Mouse (Mus musculus): Measurements from ENCODE around the gene Disp1. TPM values are rescaled to one million over a fixed set of nuclear protein-coding genes. Genes with fewer than 3 reads are reported as not detected.
A peak's percentile ranks its signal among the peaks of the same experiment; 100 is the strongest.

Gene Disp1
- polyA plus RNA-seq, 2 experiments, result 34.7 to 47.3 TPM

DNA sequence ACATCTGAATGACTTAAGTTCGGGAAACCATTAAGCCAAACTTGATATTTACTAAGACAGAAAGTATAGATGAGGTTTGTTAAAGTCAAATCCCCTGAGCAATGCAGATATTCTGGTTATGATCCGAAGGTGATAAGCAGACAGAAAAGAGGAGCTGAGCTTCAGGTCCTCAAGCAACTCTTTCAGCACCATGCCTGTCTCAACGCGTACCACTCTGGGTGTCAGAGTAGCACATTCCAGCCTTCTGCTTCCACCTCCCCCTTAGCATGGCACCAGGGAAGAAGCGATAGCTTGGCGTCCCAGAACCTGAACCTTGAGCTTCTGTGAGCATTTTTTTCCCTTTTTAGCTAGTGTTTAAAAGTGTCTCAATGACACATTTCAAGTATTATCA, 57.1 kb downstream of the Disp1 start:
- H3K27me3 ChIP-seq (ENCODE audit: control insufficient read depth, insufficient read depth, low read length), result no peaks in the 10 kb centered on the region
- H3K4me1 ChIP-seq (ENCODE audit: control insufficient read depth, insufficient read depth, low read length), result peaks cover 39% of the 10 kb centered on the region
- H3K4me2 ChIP-seq (replicated peaks; ENCODE audit: low read depth, low read length, severe bottlenecking), result no peak overlapping the region
- no peak overlapping the region for H3K9ac ChIP-seq (ENCODE audit: low read depth, low read length, severe bottlenecking)
- no peak for ATAC-seq (ENCODE audit: low FRiP score, low read depth)
- H3K9me3 ChIP-seq (ENCODE audit: control insufficient read depth, low read length), result no peaks in the 10 kb centered on the region
- TF ChIP-seq POLR2A (IDR thresholded peaks at IDR 0.05; ENCODE audit: borderline replicate concordance, extremely low read depth, insufficient read depth, insufficient read length), result no peak
- no peaks in the 10 kb centered on the region; the same call in 1 of the 2 replicates for H3K36me3 ChIP-seq (ENCODE audit: control insufficient read depth, insufficient read depth, low read length)
- DNase-seq (ENCODE audit: low spot score), result no peak
- no peak overlapping the region for H3K4me3 ChIP-seq (replicated peaks; ENCODE audit: low read length)
- H3K27ac ChIP-seq (replicated peaks; ENCODE audit: low read depth, low read length), result 0 out of 2 replicates have a peak overlapping the region, but pooled peaks have one; percentile 16
- WGBS, result 45% methylated on average over 6 of the region's 6 CpGs

DNA sequence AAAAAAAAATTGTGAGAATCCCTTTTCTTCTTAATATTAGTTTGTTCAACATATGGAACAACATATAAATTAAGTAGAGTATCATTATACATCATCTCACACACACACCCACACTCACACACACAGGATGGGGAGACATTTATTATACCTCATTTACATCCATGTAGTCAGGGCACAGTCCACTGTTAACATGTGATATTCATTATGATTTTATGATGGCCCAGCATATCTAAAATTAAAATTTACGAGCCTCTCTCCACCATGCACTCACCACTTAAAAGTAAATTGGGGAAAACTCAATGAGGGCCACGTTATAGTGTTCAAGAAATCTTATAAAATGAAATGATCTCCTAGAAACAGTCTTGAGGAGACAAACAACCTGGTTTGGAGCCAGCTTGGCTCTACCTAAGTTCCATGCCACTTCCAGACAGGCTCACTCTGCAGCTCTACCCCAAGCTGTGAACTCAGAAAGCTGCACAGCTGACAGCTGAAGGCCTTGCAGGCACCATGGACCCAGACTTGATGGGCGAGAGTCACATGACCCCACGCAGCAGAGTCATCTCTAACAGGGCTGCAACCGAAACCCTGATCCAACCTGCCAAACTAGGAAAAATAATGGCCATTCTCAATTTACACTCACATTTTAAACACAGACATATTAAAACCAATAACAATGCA, 57.7 kb downstream of the Disp1 start:
- ATAC-seq (ENCODE audit: low FRiP score, low read depth), result peak; percentile 69
- peak; percentile 67 for DNase-seq (ENCODE audit: low spot score)
- Histone ChIP-seq H3K27me3 (ENCODE audit: control insufficient read depth, insufficient read depth, low read length) (no peaks in the 10 kb centered on the region), H3K9me3 (ENCODE audit: control insufficient read depth, low read length) (no peaks in the 10 kb centered on the region), H3K4me2 (replicated peaks; ENCODE audit: low read depth, low read length, severe bottlenecking) (no peak overlapping the region), H3K9ac (ENCODE audit: low read depth, low read length, severe bottlenecking) (no peak overlapping the region), H3K27ac (replicated peaks; ENCODE audit: low read depth, low read length) (peak overlapping the region; percentile 67), H3K4me1 (ENCODE audit: control insufficient read depth, insufficient read depth, low read length) (peaks cover 36% of the 10 kb centered on the region), H3K36me3 (ENCODE audit: control insufficient read depth, insufficient read depth, low read length) (no peaks in the 10 kb centered on the region; the same call in 1 of the 2 replicates), H3K4me3 (replicated peaks; ENCODE audit: low read length) (no peak overlapping the region)
- TF ChIP-seq POLR2A (IDR thresholded peaks at IDR 0.05; ENCODE audit: borderline replicate concordance, extremely low read depth, insufficient read depth, insufficient read length), result no peak
- WGBS, result 19% methylated on average over 5 of the region's 5 CpGs

DNA sequence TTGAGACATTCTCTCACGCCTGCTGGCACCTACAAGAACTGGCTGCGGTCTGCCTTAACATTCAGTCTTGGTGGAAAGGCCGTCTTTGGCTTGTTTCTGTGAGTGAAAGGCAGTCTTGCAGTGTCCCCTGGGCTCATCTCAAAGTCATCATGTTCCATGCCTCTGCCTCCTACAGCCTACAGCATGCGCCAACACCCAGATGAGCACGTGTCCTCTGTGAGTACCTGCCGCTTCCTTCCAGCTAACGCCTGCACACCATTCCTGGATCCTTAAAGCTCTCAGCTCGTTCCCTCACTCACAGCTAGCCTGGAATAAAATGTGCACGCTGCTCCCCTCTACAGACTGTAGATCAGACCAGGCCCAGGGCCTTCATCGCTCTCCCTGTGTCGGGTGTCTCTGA, 60.3 kb downstream of the Disp1 start:
- H3K4me1 ChIP-seq (ENCODE audit: control insufficient read depth, insufficient read depth, low read length), result peaks cover 26% of the 10 kb centered on the region
- ATAC-seq (ENCODE audit: low FRiP score, low read depth) (no peak), DNase-seq (ENCODE audit: low spot score) (no peak)
- H3K36me3 ChIP-seq (ENCODE audit: control insufficient read depth, insufficient read depth, low read length), result peaks cover 2% of the 10 kb centered on the region; the same call in 1 of the 2 replicates
- H3K4me3 ChIP-seq (replicated peaks; ENCODE audit: low read length), result no peak overlapping the region
- WGBS, result 75% methylated on average over 11 of the region's 11 CpGs
- H3K4me2 ChIP-seq (replicated peaks; ENCODE audit: low read depth, low read length, severe bottlenecking), result no peak overlapping the region
- no peaks in the 10 kb centered on the region for H3K9me3 ChIP-seq (ENCODE audit: control insufficient read depth, low read length)
- TF ChIP-seq POLR2A (IDR thresholded peaks at IDR 0.05; ENCODE audit: borderline replicate concordance, extremely low read depth, insufficient read depth, insufficient read length), result no peak
- no peaks in the 10 kb centered on the region for H3K27me3 ChIP-seq (ENCODE audit: control insufficient read depth, insufficient read depth, low read length)
- no peak overlapping the region for H3K9ac ChIP-seq (ENCODE audit: low read depth, low read length, severe bottlenecking)
- no peak overlapping the region for H3K27ac ChIP-seq (replicated peaks; ENCODE audit: low read depth, low read length)

DNA sequence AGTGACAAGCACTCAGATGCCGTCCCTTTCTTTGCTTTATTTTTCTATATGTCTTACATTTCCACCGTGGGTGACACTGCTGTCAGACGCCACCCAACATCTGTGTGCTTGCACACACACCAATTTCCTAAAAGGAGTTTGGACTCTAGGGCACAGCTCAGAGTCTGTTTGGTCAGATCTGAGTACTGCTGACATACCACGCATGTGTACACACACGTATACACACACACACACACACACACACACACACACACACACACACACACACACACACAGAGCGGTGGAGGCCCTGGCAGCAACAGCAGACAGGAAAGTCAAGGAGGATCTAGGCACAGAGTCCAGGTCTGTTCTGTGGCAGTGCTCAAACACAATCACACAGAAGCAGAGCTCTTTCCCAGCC, 61.1 kb downstream of the Disp1 start:
- 78% methylated on average over 6 of the region's 6 CpGs for WGBS
- H3K36me3 ChIP-seq (ENCODE audit: control insufficient read depth, insufficient read depth, low read length), result peaks cover 2% of the 10 kb centered on the region; the same call in 1 of the 2 replicates
- TF ChIP-seq POLR2A (IDR thresholded peaks at IDR 0.05; ENCODE audit: borderline replicate concordance, extremely low read depth, insufficient read depth, insufficient read length), result no peak
- DNase-seq (ENCODE audit: low spot score) (no peak), ATAC-seq (ENCODE audit: low FRiP score, low read depth) (no peak)
- H3K4me1 ChIP-seq (ENCODE audit: control insufficient read depth, insufficient read depth, low read length), result peaks cover 32% of the 10 kb centered on the region
- no peak overlapping the region for H3K4me2 ChIP-seq (replicated peaks; ENCODE audit: low read depth, low read length, severe bottlenecking)
- H3K27ac ChIP-seq (replicated peaks; ENCODE audit: low read depth, low read length), result no peak overlapping the region
- no peaks in the 10 kb centered on the region for H3K9me3 ChIP-seq (ENCODE audit: control insufficient read depth, low read length)
- no peak overlapping the region for H3K9ac ChIP-seq (ENCODE audit: low read depth, low read length, severe bottlenecking)
- no peaks in the 10 kb centered on the region for H3K27me3 ChIP-seq (ENCODE audit: control insufficient read depth, insufficient read depth, low read length)
- no peak overlapping the region for H3K4me3 ChIP-seq (replicated peaks; ENCODE audit: low read length)

DNA sequence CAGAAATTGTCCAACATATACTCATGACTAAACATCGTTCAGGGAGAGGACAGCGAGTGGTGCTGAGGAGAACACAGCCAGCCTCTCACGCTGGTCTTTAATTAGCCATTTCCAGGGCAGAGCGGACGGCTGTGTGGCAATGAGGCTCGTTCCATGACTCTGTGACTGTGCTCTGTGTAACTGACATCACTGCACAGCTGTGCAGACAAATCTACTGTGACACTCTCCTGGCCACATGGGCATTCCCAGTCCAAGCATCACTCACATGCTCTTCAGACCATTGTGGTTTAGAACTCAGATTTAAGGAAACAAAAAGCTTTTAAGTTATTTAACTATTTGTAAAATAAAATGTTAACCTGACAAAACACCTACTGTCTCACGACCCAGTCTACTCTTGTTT, 62.1 kb downstream of the Disp1 start:
- peaks cover 2% of the 10 kb centered on the region; the same call in 1 of the 2 replicates for H3K36me3 ChIP-seq (ENCODE audit: control insufficient read depth, insufficient read depth, low read length)
- H3K4me2 ChIP-seq (replicated peaks; ENCODE audit: low read depth, low read length, severe bottlenecking), result no peak overlapping the region
- peaks cover 24% of the 10 kb centered on the region for H3K4me1 ChIP-seq (ENCODE audit: control insufficient read depth, insufficient read depth, low read length)
- no peaks in the 10 kb centered on the region for H3K27me3 ChIP-seq (ENCODE audit: control insufficient read depth, insufficient read depth, low read length)
- no peak overlapping the region for H3K9ac ChIP-seq (ENCODE audit: low read depth, low read length, severe bottlenecking)
- ATAC-seq (ENCODE audit: low FRiP score, low read depth) (peak; percentile 70), DNase-seq (ENCODE audit: low spot score) (no peak)
- no peaks in the 10 kb centered on the region for H3K9me3 ChIP-seq (ENCODE audit: control insufficient read depth, low read length)
- no peak overlapping the region for H3K4me3 ChIP-seq (replicated peaks; ENCODE audit: low read length)
- 41% methylated on average over 7 of the region's 7 CpGs for WGBS
- TF ChIP-seq POLR2A (IDR thresholded peaks at IDR 0.05; ENCODE audit: borderline replicate concordance, extremely low read depth, insufficient read depth, insufficient read length), result no peak
- no peak overlapping the region for H3K27ac ChIP-seq (replicated peaks; ENCODE audit: low read depth, low read length)

Data from limb, embryonic 14.5 days (tissue).